Mouse (Mus musculus) hindbrain, embryonic 10.5 days (tissue): Measurements from ENCODE around the gene Tnxb. TPM values are rescaled to one million over a fixed set of nuclear protein-coding genes. Genes with fewer than 3 reads are reported as not detected.
"Not testable (repeated sequence)": the region's sequence is repeated elsewhere in the genome, so short reads cannot be mapped to it uniquely, and the experiment has no call there.

Source experiments
- DNase-seq: peaks from one replicate; pipeline ENCODE4 v3.0.0-alpha.2; 2017; ENCODE audit warnings: low spot score
- H3K27ac ChIP-seq: fragments of 300-500 bp; sonication (generic); 2 replicates; pipeline ENCODE4 v1.5.1; 2016; ENCODE audit warnings: mild to moderate bottlenecking, moderate library complexity
- H3K27me3 ChIP-seq: fragments of 300-500 bp; sonication (generic); 2 replicates; pipeline ENCODE4 v1.6.1; 2016; ENCODE audit warnings: mild to moderate bottlenecking; ENCODE audit not compliant: poor library complexity, insufficient read depth, severe bottlenecking
- H3K36me3 ChIP-seq: fragments of 300-500 bp; sonication (generic); 2 replicates; pipeline ENCODE4 v1.6.1; 2016; ENCODE audit warnings: mild to moderate bottlenecking, moderate library complexity
- H3K4me1 ChIP-seq: fragments of 300-500 bp; sonication (generic); replicated peaks from 2 replicates; pipeline ENCODE4 v1.6.1; 2016; ENCODE audit warnings: mild to moderate bottlenecking
- H3K4me3 ChIP-seq: fragments of 300-500 bp; sonication (generic); 2 replicates; pipeline ENCODE4 v1.5.1; 2016; ENCODE audit warnings: mild to moderate bottlenecking, moderate library complexity
- H3K9me3 ChIP-seq: fragments of 300-500 bp; sonication (generic); 2 replicates; pipeline ENCODE4 v1.6.1; 2016; ENCODE audit warnings: mild to moderate bottlenecking, moderate library complexity
- WGBS: fragments of 180-500 bp; shearing (Covaris S2); methylation state at CpG from one replicate; pipeline ENCODE4 v1.1.7; 2016; 5-methylcytosine and 5-hydroxymethylcytosine counted together
- polyA plus RNA-seq: library from polyadenylated mRNA; unstranded; fragments of >200 nt; fragmentation: Nextera tagmentation; extraction: Ambion mirVana; gene quantifications from 2 replicates; pipeline ENCODE4 v1.2.1, GENCODE M21; 2016

Tnxb gene
- polyA plus RNA-seq, 1 experiment from 2014 or later, result 0.01 TPM

GRCm38 (mm10) chr17:34683179-34683578 lies 12.8 kb downstream of the Tnxb start:
- no peak for DNase-seq
- H3K27me3 ChIP-seq, result peaks cover 30% of the 10 kb centered on the region
- peak overlapping the region; percentile 53; the same call in 1 of the 2 replicates for H3K27ac ChIP-seq
- 65% methylated on average over 8 of the region's 8 CpGs for WGBS
- H3K4me1 ChIP-seq, result peaks cover 19% of the 10 kb centered on the region; the same call in 1 of the 2 replicates
- no peaks in the 10 kb centered on the region for H3K9me3 ChIP-seq
- no peaks in the 10 kb centered on the region for H3K36me3 ChIP-seq
- H3K4me3 ChIP-seq, result no peak overlapping the region

- Histone ChIP-seq H3K4me3 (no peak overlapping the region), H3K36me3 (no peaks in the 10 kb centered on the region), H3K27ac (0 out of 2 replicates have a peak overlapping the region, but pooled peaks have one; percentile 53), H3K4me1 (peaks cover 19% of the 10 kb centered on the region; the same call in 1 of the 2 replicates), H3K27me3 (peaks cover 24% of the 10 kb centered on the region), H3K9me3 (no peaks in the 10 kb centered on the region)
- no peak for DNase-seq
- whole genome bisulfite sequencing, result 75% methylated on average over 10 of the region's 10 CpGs
These were observed 13.4 kb downstream of the Tnxb start for GRCm38 (mm10) chr17:34683686-34684220.

GRCm38 (mm10) chr17:34684253-34684893 lies 14.0 kb downstream of the Tnxb start:
- Histone ChIP-seq H3K27ac (no peak overlapping the region), H3K4me1 (peaks cover 19% of the 10 kb centered on the region; the same call in 1 of the 2 replicates), H3K36me3 (no peaks in the 10 kb centered on the region), H3K4me3 (no peak overlapping the region), H3K9me3 (no peaks in the 10 kb centered on the region), H3K27me3 (peaks cover 18% of the 10 kb centered on the region)
- 83% methylated on average over 9 of the region's 9 CpGs for WGBS
- DNase-seq, result no peak

GRCm38 (mm10) chr17:34685120-34686110 lies 15.1 kb downstream of the Tnxb start:
- H3K27me3 ChIP-seq, result peaks cover 8% of the 10 kb centered on the region
- H3K4me1 ChIP-seq, result peaks cover 12% of the 10 kb centered on the region; the same call in 1 of the 2 replicates
- no peak for DNase-seq
- WGBS, result 83% methylated on average over 28 of the region's 28 CpGs
- no peaks in the 10 kb centered on the region for H3K36me3 ChIP-seq
- H3K9me3 ChIP-seq, result no peaks in the 10 kb centered on the region
- no peak overlapping the region for H3K27ac ChIP-seq
- H3K4me3 ChIP-seq, result no peak overlapping the region

- 89% methylated on average over 7 of the region's 7 CpGs for WGBS
- no peaks in the 10 kb centered on the region for H3K27me3 ChIP-seq
These were observed 18.6 kb downstream of the Tnxb start for GRCm38 (mm10) chr17:34688889-34689288.

GRCm38 (mm10) chr17:34690458-34690857 lies 20.1 kb downstream of the Tnxb start:
- 78% methylated on average over 4 of the region's 4 CpGs for WGBS
- H3K36me3 ChIP-seq, result no peaks in the 10 kb centered on the region
- H3K4me3 ChIP-seq, result no peak overlapping the region
- H3K4me1 ChIP-seq, result peaks cover 8% of the 10 kb centered on the region; the same call in 1 of the 2 replicates
- H3K9me3 ChIP-seq, result no peaks in the 10 kb centered on the region
- no peak overlapping the region for H3K27ac ChIP-seq
- H3K27me3 ChIP-seq, result no peaks in the 10 kb centered on the region
- no peak for DNase-seq

More at GRCm38 (mm10) chr17:34688889-34689288, 18.6 kb downstream of the Tnxb start:
- Histone ChIP-seq H3K4me3 (no peak overlapping the region), H3K9me3 (no peaks in the 10 kb centered on the region), H3K36me3 (no peaks in the 10 kb centered on the region), H3K27ac (no peak overlapping the region), H3K4me1 (peaks cover 8% of the 10 kb centered on the region; the same call in 1 of the 2 replicates)
- no peak for DNase-seq

- 57% methylated on average over 7 of the region's 7 CpGs for WGBS
- Histone ChIP-seq H3K9me3 (no peaks in the 10 kb centered on the region), H3K36me3 (no peaks in the 10 kb centered on the region), H3K27ac (0 out of 2 replicates have a peak overlapping the region, but pooled peaks have one; percentile 12), H3K4me3 (no peak overlapping the region), H3K4me1 (peaks cover 8% of the 10 kb centered on the region; the same call in 1 of the 2 replicates), H3K27me3 (no peaks in the 10 kb centered on the region)
- DNase-seq, result no peak
These were observed 22.6 kb downstream of the Tnxb start for GRCm38 (mm10) chr17:34692906-34693305.

- peak; percentile 18 for DNase-seq
- H3K4me3 ChIP-seq, result no peak overlapping the region
These were observed 29.5 kb downstream of the Tnxb start for GRCm38 (mm10) chr17:34699575-34700408.

GRCm38 (mm10) chr17:34700671-34701071 lies 30.3 kb downstream of the Tnxb start:
- Histone ChIP-seq H3K27ac (0 out of 2 replicates have a peak overlapping the region, but pooled peaks have one; percentile 23), H3K36me3 (no peaks in the 10 kb centered on the region), H3K4me1 (peaks cover 16% of the 10 kb centered on the region), H3K4me3 (no peak overlapping the region), H3K27me3 (no peaks in the 10 kb centered on the region), H3K9me3 (no peaks in the 10 kb centered on the region)
- DNase-seq, result no peak
- WGBS, result 82% methylated on average over 2 of the region's 2 CpGs

More at GRCm38 (mm10) chr17:34699575-34700408, 29.5 kb downstream of the Tnxb start:
- no peaks in the 10 kb centered on the region for H3K36me3 ChIP-seq
- peaks cover 16% of the 10 kb centered on the region for H3K4me1 ChIP-seq
- no peaks in the 10 kb centered on the region for H3K9me3 ChIP-seq
- H3K27me3 ChIP-seq, result no peaks in the 10 kb centered on the region
- H3K27ac ChIP-seq, result peak overlapping the region; percentile 23
- 58% methylated on average over 14 of the region's 14 CpGs for WGBS

GRCm38 (mm10) chr17:34706476-34706875 lies 36.1 kb downstream of the Tnxb start:
- not testable (repeated sequence) for H3K4me3 ChIP-seq, H3K27me3 ChIP-seq, H3K4me1 ChIP-seq, H3K36me3 ChIP-seq, DNase-seq, H3K27ac ChIP-seq, H3K9me3 ChIP-seq
- 84% methylated on average over 2 of the region's 2 CpGs for whole genome bisulfite sequencing

GRCm38 (mm10) chr17:34712951-34713350 lies 42.6 kb downstream of the Tnxb start:
- Histone ChIP-seq H3K36me3 (no peaks in the 10 kb centered on the region), H3K27me3 (no peaks in the 10 kb centered on the region), H3K4me3 (no peak overlapping the region), H3K9me3 (no peaks in the 10 kb centered on the region), H3K4me1 (no peaks in the 10 kb centered on the region), H3K27ac (no peak overlapping the region)
- WGBS, result 44% methylated on average over 6 of the region's 6 CpGs
- peak; percentile 44 for DNase-seq
